Mouse (Mus musculus) layer of hippocampus, adult 18-20 months (tissue): Measurements from ENCODE around the gene Nob1. TPM values are rescaled to one million over a fixed set of nuclear protein-coding genes. Genes with fewer than 3 reads are reported as not detected.

Experiments
- DNase-seq, 2 experiments: peaks; one replicate each; pipeline ENCODE4 v3.0.0; 2022; ENCODE audit warnings: low spot score in 2 of 2
- total RNA-seq, 2 experiments: library from RNA; stranded (reverse); gene quantifications; 2 replicates each; pipeline ENCODE4 v1.2.3; 2021

Gene Nob1
- total RNA-seq, 2 experiments from 2014 or later, result 40.7 to 44.1 TPM

DNA sequence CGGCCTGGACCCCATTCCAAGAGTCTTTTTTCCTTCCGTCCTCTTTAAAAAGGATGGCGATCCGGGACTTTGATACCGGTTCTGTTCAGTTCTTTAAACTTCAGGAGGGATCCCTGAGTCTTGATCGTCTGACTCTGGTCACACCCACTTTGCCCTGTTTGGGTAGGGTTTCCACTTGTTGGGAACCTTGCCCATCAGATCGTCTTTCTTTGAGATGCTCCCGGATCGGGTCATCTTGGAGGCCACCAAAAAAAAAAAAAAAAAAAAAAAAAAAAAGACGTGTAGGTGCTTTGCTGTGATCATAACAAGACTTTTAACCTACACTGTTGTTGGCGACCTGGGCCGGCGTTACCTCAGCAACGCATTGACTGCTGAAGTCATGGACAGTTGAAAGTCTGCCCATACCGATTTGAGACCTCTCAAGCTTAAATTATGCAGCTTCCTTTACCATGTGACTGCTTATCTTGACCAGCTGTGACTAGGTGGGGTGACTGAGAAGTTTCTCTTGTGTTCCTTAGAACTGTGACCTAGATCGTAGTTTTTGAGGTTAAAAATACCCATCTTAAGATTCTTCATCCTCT lies 12.1 kb upstream of the Nob1 start:
- DNase-seq, result no peak

DNA sequence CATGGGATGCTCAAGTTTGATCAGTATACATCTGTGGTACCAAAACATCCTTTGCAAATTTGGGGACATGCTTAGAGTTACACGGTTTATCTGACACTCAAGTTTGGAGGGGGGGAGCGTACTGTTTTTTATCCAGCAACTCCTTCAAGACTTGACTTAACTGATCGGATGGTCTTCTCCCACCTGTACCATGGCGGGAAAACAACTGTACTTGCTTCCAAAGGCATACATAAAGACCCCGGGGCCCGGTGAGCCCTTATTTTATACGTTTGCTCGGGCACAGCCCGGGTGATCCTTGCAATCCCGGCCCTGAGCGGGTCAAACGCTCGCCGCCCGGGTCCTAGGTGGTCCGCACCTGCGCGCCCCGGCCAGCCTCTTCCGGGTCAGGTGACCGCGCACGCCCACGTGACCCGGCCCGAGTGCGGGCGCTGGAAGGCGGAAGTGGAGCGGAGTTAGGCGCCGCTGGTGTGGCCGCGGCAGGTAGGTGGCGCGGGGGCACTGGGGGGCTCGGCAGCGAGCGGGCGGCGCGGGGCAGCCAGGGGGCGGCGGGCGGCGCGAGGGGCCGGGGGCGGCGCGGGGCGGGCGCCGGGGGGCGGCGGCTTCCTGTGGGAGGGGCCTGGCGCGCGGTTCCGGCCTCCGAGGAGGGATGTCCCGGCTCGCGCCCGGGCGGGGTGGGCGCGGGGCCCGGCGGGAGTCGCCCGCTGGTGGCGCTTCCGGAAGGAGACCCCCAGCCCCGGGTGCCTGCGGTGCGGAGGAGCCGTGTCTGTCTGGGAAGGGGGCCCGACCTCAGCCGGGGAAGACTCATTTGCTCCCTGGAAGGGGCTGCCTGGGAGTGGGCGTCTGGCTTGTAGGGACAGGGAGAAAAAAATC lies 11.3 kb upstream of the Nob1 start, which contains the start of gene Wwp2:
Gene Wwp2 (plus strand): TSS at position 404 of the 870 bp plus-strand sequence.
- DNase-seq, result peak; percentile 56 to 71

DNA sequence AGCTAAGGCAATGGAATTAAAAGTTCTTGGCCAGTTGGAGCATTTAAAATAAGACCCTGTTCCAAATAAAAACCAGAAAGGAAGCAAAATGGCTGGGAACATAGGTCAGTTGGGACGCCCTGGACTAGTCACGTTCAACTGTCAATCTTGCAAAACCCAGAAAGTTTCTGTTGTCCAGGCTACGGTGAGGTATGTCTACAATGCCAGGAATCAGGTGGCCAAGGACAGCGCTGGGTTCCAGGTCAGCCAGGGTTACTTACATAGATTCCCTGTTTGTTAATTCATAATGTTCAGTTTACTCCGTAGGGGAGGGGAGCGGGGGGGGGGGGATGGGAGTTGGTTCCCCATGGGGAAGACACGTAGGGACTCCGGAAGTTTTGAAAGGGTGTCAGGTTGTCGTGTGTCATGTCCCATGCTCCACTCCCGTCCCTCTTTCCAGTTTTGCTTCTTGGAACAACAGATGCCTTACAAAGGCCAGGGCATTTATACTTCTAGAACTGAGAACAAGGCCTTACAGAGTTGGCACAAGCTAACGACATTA lies 10.6 kb upstream of the Nob1 start:
- DNase-seq, result no peak

DNA sequence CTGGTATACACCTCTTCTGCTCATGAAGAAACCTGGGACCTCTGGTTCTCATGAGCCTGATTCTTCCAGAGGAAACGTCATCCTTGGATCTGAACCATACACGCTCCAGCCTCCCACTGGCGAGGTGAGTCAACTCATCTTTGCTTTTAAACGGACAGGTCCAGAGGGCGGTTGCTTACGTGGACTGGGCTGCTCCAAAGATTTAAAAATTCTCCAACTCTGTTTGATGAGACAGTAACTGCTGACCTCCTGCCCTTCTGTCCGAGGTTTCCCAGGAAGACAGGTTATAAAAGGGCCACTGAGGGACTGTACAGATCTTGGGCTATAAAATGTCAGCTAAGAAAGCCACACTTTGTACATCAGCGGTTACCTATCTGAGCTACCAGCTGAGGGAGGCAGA lies 6.0 kb upstream of the Nob1 start:
- DNase-seq, result no peak

DNA sequence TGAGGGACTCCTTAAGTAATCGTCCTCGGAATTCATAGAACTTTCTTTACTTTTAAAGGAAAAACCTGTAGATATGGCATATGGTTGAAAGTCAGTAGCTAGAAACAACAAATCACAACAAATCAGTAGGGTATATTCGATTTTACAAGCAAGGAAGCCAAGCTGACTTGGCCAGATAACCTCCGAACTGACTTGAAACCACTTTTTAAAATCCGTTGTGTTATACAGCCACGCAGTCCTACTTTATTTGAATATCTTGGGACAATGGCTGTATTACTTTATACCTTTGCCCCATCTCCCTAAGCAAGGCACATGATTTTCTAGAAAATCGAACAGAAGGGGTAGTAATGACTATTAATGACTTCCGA lies 363 bp upstream of the Nob1 start:
- no peak for DNase-seq

DNA sequence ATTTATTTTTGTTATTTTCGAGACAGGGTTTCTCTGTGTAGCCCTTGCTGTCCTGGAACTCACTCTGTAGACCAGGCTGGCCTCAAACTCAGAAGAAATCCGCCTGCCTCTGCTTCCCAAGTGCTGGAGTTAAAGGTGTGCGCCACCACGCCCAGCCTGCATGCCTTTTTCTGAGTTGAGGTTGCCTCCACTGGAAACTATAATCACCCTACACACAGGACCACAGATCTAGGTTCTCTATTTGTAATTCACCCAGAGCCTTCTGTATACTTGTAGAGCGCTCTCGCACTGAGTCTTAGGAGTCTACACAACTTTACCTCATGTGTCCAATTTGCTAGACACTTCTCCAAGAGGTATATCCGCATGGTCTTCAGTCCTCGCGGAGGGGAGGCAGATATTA lies 675 bp downstream of the Nob1 start:
- DNase-seq, result no peak

DNA sequence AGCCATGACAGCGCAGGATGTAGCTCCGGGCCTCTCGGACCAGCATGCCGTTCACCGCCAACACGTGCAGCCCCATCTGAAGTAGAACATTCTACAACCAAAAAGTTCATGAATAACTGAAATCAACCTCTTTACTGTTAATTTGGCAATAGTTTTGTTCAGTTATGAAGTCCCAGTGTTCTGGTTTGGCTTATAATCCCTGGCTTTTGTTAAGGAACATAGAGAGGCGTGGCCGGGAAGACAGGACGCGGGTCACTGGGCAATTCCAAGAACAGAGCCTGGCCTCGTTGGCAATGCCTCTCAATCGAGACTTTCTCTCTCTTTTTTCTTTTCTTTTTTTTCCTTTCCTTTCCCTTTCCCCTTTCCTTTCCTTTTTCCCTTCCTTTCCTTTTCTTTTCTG lies 7.8 kb downstream of the Nob1 start:
- no peak for DNase-seq

DNA sequence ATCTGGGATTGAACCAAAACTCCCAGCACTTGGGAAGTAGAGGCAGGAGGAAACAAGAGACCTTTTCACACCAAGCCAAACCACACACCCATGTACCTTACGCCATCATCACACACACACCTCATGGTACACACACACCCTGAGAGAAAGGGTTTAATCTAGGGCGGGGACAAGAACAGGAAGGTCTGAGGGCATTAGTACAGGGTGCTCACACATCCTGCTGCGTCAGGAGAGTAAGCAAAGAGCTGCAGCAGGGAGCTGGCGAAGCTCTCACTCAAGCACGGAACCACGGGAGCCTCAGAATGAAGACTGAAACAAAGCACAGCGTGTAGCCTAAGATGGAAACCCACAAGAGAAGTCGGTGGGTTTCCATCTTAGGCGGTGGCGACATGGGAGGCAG lies 11.0 kb downstream of the Nob1 start:
- no peak for DNase-seq

DNA sequence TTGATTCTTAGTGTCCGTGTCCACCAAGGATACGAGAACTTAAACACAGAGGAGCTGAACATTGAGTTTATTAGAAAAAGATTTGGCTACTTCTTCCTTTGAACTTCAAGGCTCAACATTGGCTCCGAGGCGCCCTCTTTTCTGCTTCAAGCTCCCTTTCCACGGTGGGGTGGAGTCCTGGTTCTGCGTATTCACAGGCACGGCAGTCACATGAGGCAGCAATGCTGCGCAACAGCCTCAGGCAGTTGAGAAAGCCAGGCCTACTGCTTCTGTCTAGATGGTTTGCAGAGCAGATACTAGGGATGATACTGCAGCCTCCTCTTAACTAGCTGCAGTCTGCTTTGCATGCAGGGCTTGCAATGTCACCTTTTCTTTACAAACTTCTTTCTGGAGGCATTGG lies 12.3 kb downstream of the Nob1 start:
- no peak for DNase-seq

DNA sequence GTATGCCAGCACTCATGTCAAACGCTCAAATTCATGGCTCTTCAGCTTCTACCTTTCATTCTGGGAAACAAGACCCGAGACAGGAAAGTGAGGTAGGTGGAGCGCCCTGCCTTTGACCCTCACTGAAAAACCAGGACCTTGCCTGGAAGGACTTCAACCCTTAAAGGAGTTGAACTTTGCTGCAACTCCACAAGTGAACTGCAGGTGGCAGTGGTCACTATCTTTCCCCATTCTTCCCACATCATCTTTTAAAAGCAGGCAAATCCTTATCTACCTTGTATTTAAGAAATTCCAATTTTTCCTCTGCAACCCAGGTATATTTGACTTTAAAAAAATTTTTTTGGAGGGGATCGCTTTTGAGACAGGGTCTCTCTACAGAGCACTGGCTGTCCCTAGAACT lies 13.5 kb downstream of the Nob1 start:
- no peak for DNase-seq

DNA sequence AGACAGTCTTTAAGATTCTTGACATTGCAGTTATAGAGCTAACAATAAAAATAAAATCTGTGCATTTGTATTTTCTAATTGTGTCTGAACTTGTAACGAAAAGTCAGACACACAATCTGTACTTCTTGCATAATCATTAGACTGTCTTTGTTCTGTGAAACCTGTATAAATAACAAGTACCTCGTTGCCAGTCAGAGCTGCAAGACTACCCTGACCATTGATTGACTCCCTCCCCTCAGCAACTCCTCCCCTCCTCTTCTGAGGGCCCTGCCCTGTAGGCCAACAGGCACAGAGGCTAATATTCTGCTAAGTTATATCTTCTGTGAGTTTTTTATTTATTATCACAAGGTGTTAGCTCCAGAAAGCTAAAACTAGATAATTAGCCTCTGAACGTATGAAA lies 18.9 kb downstream of the Nob1 start:
- DNase-seq, result no peak

DNA sequence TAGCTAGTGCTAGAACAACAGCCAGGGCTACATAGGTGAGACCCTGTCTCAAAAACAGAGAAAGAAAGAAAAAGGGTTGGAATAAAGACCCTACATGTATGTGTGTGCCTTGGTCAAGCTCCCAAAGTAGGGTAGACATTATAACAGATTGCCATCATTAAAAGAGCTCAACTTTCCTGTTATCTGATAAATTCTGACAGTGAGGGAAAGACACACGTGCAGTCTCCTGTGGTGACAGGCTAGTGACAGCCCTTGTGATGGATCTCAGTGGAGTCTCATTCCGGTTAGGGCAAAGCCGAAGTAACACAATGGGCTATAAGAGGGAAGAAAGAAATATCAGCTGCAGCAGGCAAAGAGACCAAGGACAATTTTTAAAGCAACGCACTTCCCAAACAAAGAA lies 20.8 kb downstream of the Nob1 start:
- no peak for DNase-seq

DNA sequence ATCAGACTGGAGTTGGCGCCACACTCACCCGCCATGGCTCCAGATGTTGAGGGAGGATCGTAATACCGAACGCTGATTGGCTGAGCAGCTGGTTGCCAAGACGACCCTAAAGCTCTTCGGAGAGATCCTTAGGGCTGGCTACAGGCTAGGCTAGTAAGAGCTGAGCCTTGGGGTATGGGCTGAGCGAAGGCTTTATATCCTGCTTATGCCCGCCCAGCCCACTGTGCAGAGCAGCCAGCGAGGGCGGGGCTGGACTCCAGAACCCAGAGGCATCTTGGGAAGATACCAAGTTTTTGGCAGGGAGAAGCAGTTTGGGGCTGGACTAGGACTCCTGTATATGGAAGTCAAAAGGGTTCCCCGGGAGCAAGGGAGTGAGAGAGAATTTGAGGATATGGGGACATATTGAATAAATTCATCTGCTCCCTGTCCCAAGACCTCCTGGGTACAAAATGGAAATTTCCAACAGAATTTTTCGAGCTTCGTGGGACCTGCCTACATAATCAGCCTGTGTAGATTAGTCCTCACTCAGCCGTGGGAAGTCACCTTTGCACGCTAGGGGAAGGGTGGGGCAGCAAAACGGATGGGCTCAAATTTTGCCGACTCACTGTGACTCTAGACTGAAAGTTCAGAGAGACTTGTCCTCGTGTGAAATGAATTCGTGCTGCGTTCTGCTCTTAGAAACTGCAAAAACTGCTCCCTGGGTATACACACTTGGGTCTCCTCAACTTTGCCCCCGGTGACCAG lies 21.6 kb downstream of the Nob1 start, which contains the start of gene Nqo1:
Gene Nqo1 (minus strand): TSS at position 169 of the 744 bp plus-strand sequence.
- DNase-seq, result peak; percentile 32 to 51

DNA sequence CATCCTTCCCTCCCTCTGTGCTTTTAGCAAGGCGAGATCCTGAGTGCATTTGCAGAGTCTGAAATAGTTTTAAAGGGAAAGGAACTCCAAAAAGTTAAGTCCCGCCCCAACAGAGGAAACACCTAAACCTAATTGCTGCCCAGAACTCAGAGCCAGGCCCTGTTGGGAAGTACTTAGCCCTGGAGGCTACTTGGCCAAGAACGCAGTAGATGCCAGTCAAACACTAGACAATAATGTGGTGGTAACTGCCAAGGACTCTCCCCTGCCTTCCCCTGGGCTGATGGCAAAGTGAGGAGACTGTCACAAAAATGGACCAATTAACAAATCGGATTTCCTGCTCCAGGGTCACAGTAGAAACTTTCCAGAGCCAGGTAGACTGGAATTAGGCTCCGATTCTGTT lies 23.0 kb downstream of the Nob1 start:
- DNase-seq, result no peak

DNA sequence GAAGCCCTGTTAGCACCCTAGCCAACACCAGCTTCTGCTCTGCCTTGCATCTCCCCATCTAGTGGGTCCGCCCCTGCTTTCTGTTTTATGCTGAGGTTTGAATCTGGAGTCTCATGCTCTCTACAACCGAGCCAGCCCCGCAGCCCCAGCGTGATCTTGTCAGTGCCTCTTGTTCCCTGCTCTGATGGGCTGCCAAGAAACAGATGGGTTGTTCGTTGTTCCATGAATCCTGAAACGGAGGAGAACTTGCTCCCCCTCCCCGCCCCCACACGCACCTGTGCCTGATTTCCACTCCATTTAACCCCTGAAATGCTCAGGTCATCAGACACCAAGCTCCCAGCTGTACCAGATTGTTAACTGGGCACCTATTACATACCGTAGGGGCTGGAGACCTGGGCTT lies 25.4 kb downstream of the Nob1 start:
- DNase-seq, result peak; percentile 58 to 83

DNA sequence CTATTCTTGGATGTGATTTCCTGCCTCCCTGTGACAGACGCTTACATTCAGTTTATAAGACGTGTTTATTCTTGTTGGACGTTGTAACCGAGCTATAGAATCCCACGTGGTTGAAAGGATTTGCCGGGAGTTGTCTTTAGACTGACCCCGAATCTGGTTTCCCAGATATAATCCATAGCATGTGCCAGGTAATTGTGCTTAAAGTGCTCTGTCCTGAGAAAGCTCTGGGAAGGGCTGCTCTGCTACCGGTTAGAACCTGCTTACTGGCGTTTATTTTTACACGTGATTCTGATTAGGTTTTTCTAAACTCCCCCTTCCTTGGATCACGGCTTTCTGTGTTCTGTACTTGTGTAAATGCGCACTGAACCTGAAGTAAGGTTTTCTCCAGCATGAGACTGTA lies 27.2 kb downstream of the Nob1 start:
- no peak for DNase-seq

DNA sequence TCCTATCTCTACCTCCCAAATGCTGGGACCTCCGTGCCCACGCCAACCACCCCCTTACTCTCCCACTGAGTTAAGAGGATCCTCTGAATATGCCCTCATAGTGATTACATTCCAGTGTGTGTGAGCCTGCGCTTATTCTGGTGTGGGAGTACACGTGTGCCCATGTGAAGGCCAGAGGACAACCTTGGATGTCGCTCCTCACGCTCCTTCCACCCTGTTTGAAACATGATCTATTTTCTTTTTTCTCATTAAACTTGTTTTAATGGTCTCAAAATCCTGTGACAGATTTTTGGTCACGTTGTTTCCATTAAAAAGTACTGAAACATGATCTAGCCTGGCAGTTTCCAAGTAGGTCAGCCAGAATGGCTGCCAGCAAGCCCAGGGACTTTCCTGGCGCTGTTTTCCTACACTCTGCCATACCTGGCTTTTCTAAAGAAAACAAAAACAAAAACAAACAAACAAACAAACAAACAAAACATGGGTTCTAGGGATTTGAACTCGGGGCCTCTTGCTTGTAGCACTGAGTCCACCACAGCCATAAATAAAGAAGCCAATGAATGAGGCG lies 28.7 kb downstream of the Nob1 start:
- DNase-seq, result no peak

DNA sequence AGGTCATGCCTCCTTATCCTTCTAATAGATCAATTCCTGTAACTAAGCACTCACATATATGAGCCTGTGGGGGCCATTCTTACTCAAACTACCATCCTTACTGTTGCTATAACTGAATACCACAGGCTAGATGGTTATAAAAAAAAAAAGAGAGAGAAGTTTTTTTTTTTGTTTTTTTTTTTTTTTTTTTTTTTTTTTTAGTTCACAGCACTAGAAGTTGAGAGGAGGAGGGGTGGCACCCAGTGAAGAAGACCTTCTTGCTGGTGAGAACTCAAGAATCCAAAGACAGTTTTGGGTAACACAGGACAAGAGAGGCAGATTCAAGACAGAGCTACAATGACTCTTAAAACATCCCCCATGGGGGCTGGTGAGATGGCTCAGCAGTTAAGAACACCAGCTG lies 29.5 kb downstream of the Nob1 start:
- no peak for DNase-seq

DNA sequence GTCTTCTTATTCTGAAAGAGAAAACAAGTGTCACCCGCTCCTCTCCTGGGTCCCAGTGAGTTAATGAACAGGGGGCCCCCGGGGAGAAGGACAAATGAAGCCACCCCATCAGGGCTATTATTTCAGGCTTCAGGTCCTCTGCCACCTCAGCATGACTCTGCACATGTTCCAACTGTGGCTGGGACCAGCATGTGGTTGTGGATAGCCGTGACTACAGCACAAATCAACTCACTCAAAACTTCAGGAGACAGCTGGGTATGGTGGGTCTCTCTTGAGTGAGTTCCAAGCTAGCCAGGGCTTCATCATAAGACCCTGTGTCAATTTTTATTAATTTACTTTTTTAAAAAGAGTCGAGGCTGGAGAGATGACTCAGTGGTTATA lies 33.7 kb downstream of the Nob1 start:
- no peak for DNase-seq

DNA sequence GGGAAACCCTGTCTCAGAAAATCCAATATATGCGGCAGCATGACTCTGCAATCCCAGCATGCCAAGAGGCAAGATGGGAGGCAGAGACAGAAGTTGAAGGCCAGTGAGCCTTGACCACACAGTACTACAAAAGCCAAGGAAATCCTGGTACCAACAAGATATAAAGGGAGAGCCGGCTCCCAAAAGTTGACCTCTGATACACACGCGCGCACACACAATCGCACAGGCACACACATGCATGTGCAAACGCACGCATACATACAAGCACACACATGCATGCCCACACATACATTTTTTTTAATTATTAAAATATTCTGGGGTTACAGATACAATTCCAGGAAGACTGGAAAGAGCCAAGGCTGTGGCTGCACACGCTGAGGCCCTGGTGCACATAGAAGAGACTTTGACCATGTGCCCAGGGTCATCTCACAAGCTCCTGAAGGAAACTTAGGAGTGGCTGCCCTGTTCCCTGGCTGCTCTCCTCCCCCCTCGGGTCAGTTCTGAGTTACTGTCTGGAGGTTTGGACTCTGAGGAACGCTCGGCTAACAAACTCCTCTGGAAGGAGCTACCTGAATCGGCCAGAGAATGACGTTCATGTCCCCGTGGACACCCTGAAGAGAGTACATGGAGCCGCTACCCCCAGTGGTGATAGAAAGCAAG lies 34.2 kb downstream of the Nob1 start:
- DNase-seq, result no peak

DNA sequence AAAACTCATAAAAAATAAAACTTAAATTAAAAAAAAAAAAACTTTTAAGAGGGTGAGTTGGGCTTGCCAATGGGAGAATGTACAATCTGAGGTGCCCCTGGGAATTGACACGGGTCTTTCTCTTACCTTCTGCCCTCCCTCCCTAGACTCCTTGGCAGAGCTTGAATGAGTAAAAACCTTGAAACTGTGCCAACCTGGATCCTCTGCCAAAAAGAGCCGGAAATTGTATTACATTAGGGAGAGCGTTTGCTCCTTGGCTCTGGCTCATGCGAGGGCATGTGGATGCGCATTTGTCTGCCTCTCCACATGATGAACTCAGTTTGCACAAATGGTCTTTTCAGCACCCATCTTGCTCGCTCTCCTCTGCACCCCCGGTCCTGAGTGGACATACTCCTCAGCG lies 35.3 kb downstream of the Nob1 start:
- DNase-seq, result peak in 1 of 2 experiments; percentile 64
